Mouse (Mus musculus): ENCODE measurements around the gene Pagr1b. TPM values are rescaled to one million over a fixed set of nuclear protein-coding genes. Genes with fewer than 3 reads are reported as not detected.

The Pagr1b gene
- polyA plus RNA-seq, 1 experiment = 4.2 TPM

DNA sequence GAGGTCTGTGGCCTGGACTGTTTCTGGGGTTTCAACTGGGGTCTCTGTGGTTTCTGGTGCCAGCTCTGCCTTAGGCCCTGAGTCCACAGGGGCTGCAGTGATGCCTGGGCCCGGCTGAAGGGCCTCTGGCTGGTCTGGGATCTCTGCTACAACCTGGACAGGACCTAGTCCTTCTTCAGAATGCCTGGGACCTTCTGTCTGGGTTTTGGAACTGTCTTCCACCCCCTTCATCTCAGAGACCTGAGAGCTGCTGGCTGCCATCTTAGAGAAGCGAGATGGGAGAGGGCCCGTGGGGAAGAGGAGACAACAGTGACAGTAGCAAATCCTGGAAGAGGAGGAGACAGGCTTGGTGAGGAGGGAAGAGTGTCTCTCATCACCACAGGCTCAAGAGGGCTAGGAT lies 3.7 kb upstream of the Pagr1b start:
- Histone ChIP-seq H3K4me3 (replicated peaks) (no peak overlapping the region), H3K4me1 (peaks cover 87% of the 10 kb centered on the region), H3K9me3 (no peaks in the 10 kb centered on the region), H3K27me3 (replicated peaks) (no peaks in the 10 kb centered on the region), H3K36me3 (replicated peaks; ENCODE audit: low read length) (peaks cover 57% of the 10 kb centered on the region)
- no peak for TF ChIP-seq GATA1 (IDR thresholded peaks at IDR 0.05; ENCODE audit: borderline replicate concordance, low read length)
- no peak for TF ChIP-seq FLI1 (IDR thresholded peaks at IDR 0.05; ENCODE audit: low read length)

DNA sequence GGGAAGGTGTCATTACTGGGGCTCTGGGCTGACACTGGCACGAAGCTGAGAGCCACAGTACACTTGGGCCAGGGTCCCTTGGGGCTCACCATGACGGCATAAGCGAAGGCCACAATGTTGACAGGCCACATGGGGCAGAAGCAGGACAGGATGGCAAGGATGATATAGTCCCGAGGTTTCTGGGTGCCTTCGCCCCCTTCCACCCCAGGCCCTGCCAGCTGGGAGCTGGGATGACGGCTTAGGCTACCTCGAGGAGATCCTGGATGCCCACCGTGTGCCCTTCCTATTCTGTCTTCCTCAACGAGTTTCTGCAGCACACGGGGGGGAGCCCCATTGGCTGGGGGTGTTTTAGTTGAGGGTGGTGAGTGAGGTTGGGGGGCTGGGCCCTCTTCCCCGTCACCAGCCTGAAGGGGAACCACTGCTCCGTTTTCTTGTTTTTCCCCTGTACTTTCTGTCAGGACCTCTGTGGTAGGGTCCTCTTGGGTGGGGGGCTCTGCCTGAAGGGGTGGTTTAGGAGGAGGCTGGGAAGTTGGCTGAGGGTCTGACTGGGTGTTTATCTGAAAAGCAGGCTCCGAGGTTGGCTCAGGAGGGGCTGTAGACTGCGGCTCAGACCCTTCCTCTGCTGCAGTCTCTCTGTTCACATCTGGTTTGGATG lies 3.1 kb upstream of the Pagr1b start:
- H3K4me3 ChIP-seq (replicated peaks) = no peak overlapping the region
- peaks cover 87% of the 10 kb centered on the region for H3K4me1 ChIP-seq

GRCm38 (mm10) chr7:127018416-127019305 lies 2.4 kb upstream of the Pagr1b start:
- H3K4me3 ChIP-seq (replicated peaks) = no peak overlapping the region
- H3K27me3 ChIP-seq (replicated peaks) = no peaks in the 10 kb centered on the region
- TF ChIP-seq FLI1 (IDR thresholded peaks at IDR 0.05; ENCODE audit: low read length) (no peak), GATA1 (IDR thresholded peaks at IDR 0.05; ENCODE audit: borderline replicate concordance, low read length) (no peak)
- H3K4me1 ChIP-seq = peaks cover 79% of the 10 kb centered on the region
- H3K36me3 ChIP-seq (replicated peaks; ENCODE audit: low read length) = peaks cover 46% of the 10 kb centered on the region
- H3K9me3 ChIP-seq = no peaks in the 10 kb centered on the region

More for the DNA sequence above, 3.1 kb upstream of the Pagr1b start:
- H3K9me3 ChIP-seq = no peaks in the 10 kb centered on the region
- H3K36me3 ChIP-seq (replicated peaks; ENCODE audit: low read length) = peaks cover 53% of the 10 kb centered on the region
- TF ChIP-seq GATA1 (IDR thresholded peaks at IDR 0.05; ENCODE audit: borderline replicate concordance, low read length) = no peak
- no peak for TF ChIP-seq FLI1 (IDR thresholded peaks at IDR 0.05; ENCODE audit: low read length)
- H3K27me3 ChIP-seq (replicated peaks) = no peaks in the 10 kb centered on the region

- TF ChIP-seq FLI1 (IDR thresholded peaks at IDR 0.05; ENCODE audit: low read length) (no peak), GATA1 (IDR thresholded peaks at IDR 0.05; ENCODE audit: borderline replicate concordance, low read length) (no peak)
- Histone ChIP-seq H3K4me1 (peaks cover 79% of the 10 kb centered on the region), H3K4me3 (replicated peaks) (no peak overlapping the region), H3K9me3 (no peaks in the 10 kb centered on the region), H3K27me3 (replicated peaks) (no peaks in the 10 kb centered on the region), H3K36me3 (replicated peaks; ENCODE audit: low read length) (peaks cover 46% of the 10 kb centered on the region)
Measured at GRCm38 (mm10) chr7:127017950-127018345, 1.7 kb upstream of the Pagr1b start.

DNA sequence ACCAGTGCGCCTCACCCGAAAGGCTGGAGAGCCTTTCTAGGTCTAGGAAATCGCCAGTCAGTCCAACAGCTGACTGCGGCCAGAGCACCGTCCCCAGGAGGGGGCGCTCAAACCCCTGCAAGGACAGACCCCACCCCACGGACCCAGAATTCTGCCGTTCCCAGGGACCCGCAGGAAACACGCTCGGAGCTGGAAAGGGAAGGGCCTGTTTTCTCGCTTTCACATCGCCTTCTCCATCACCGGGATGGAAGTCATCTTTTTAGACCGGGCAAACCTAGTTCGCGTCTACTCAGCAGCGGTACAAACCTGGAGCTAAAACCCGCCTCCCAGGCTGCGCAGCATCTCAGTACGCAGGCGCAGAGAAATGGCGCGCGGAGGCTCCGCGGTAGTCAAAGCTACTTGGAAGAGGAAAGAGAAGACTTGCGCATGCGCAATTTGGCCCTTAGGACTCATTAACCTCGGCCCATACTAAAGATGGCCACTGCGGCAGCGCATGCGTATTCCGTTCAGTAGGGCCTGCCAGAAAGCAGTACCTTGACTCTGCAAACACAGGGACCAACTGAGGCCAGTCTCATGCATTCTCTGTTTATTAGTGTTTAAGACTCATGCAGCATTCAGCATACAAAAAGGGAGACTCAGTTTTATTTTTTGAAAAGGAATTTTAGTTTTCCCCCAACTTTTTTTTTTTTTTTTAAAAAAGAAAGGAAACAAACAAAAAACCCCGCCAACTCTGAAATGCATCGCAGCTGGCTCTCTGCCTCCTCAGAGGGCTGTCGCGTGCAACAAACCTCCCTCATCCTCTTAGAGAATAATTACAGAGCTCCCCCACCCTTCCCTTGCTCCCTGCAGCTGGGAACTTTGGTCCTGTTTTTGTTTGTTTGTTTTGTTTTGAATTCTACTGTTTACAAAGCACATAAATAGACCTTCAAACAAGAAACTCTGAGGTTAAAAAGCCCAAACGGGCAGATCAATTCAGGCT lies 976 bp upstream of the Pagr1b start, which contains the start of gene Pagr1a:
Pagr1a (minus strand) TSS at position 382 of the 979 bp plus-strand sequence.
- H3K4me1 ChIP-seq = peaks cover 79% of the 10 kb centered on the region

GRCm38 (mm10) chr7:127016486-127016938 lies 228 bp upstream of the Pagr1b start:
- peaks cover 45% of the 10 kb centered on the region for H3K36me3 ChIP-seq (replicated peaks; ENCODE audit: low read length)
- TF ChIP-seq GATA1 (IDR thresholded peaks at IDR 0.05; ENCODE audit: borderline replicate concordance, low read length) (no peak), FLI1 (IDR thresholded peaks at IDR 0.05; ENCODE audit: low read length) (peak; percentile 41; the same call in 1 of the 2 replicates)
- peaks cover 79% of the 10 kb centered on the region for H3K4me1 ChIP-seq
- H3K4me3 ChIP-seq (replicated peaks) = peak overlapping the region; percentile 96
- no peaks in the 10 kb centered on the region for H3K27me3 ChIP-seq (replicated peaks)
- no peaks in the 10 kb centered on the region for H3K9me3 ChIP-seq

More for the DNA sequence above, 976 bp upstream of the Pagr1b start, which contains the start of gene Pagr1a:
- no peaks in the 10 kb centered on the region for H3K27me3 ChIP-seq (replicated peaks)
- H3K36me3 ChIP-seq (replicated peaks; ENCODE audit: low read length) = peaks cover 46% of the 10 kb centered on the region
- no peak; the same call in 1 of the 2 replicates for TF ChIP-seq FLI1 (IDR thresholded peaks at IDR 0.05; ENCODE audit: low read length)
- TF ChIP-seq GATA1 (IDR thresholded peaks at IDR 0.05; ENCODE audit: borderline replicate concordance, low read length) = no peak
- H3K9me3 ChIP-seq = no peaks in the 10 kb centered on the region
- peak within 1 kb of the TSS; percentile 96 for H3K4me3 ChIP-seq (replicated peaks)

- Histone ChIP-seq H3K27me3 (replicated peaks) (no peaks in the 10 kb centered on the region), H3K4me3 (replicated peaks) (peak overlapping the region; percentile 96), H3K4me1 (peaks cover 79% of the 10 kb centered on the region), H3K36me3 (replicated peaks; ENCODE audit: low read length) (peaks cover 46% of the 10 kb centered on the region), H3K9me3 (no peaks in the 10 kb centered on the region)
- TF ChIP-seq FLI1 (IDR thresholded peaks at IDR 0.05; ENCODE audit: low read length) = no peak
- no peak for TF ChIP-seq GATA1 (IDR thresholded peaks at IDR 0.05; ENCODE audit: borderline replicate concordance, low read length)
Measured at GRCm38 (mm10) chr7:127016081-127016480, 203 bp downstream of the Pagr1b start.

- Histone ChIP-seq H3K4me3 (replicated peaks) (peak overlapping the region; percentile 96), H3K27me3 (replicated peaks) (no peaks in the 10 kb centered on the region), H3K4me1 (peaks cover 79% of the 10 kb centered on the region), H3K9me3 (no peaks in the 10 kb centered on the region), H3K36me3 (replicated peaks; ENCODE audit: low read length) (peaks cover 50% of the 10 kb centered on the region)
- no peak for TF ChIP-seq FLI1 (IDR thresholded peaks at IDR 0.05; ENCODE audit: low read length)
- no peak for TF ChIP-seq GATA1 (IDR thresholded peaks at IDR 0.05; ENCODE audit: borderline replicate concordance, low read length)
Measured at GRCm38 (mm10) chr7:127014993-127015392, 1.3 kb downstream of the Pagr1b start.

GRCm38 (mm10) chr7:127014320-127014719 lies 2.0 kb downstream of the Pagr1b start, which contains the start of gene Mvp:
Gene Mvp (minus strand): TSS chr7:127014621.
- no peaks in the 10 kb centered on the region for H3K27me3 ChIP-seq (replicated peaks)
- H3K36me3 ChIP-seq (replicated peaks; ENCODE audit: low read length) = peaks cover 53% of the 10 kb centered on the region
- H3K4me1 ChIP-seq = peaks cover 85% of the 10 kb centered on the region
- peak within 1 kb of the TSS; percentile 96 for H3K4me3 ChIP-seq (replicated peaks)
- TF ChIP-seq FLI1 (IDR thresholded peaks at IDR 0.05; ENCODE audit: low read length) (no peak), GATA1 (IDR thresholded peaks at IDR 0.05; ENCODE audit: borderline replicate concordance, low read length) (no peak)
- no peaks in the 10 kb centered on the region for H3K9me3 ChIP-seq

Measured in megakaryocyte, embryonic 14.5 days (primary cell).